In the genomic region with DNA sequence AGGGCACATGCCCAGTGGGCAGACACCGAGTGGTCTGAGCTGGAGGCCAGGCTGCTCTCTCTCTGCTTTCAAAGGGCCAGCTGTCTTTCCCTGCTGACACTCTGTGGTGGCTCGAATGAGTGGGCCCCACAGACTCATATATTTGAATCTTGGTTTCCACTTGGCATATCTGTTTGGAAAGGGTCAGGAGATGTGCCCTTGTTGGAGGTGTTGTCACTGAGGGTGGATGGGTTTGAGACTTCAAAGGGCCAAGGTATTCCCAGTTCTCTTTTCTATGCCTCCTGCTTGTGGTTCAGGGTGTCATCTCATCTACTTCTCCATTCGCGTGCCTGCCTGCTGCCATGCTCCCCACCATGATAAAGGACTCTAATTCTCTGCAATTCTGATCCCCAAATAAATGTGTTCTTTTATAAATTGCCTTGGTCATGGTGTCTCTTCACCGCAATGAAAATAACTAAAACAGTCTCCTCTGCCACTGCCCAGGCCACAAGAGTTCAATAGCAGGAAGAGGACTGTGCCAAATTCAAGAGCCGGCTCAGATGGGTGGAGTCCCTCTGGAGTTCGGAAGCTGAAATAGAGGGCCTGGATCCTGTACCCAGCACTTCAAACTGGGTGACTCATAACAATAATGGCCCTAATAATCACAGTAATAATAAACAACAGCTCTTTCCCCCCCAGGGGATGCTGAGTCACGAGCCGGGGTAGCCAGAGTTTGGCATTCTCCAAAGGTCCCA, we compare ENCODE assay signal across 1 mouse cellular context.
TF ChIP-seq lines count a peak whose summit lies in the region.

No protein-coding gene starts in this region.

TF ChIP-seq in CH12.LX, 34 proteins besides CTCF, POLR2A, EP300 and RAD21:
- no peak for TF ChIP-seq MXI1 (IDR thresholded peaks at IDR 0.05; ENCODE audit: low read depth, low read length)
- TF ChIP-seq ZKSCAN1 (IDR thresholded peaks at IDR 0.05; ENCODE audit: borderline replicate concordance, low read depth, low read length) = no peak
- peak; percentile 31; the same call in 1 of the 2 replicates for TF ChIP-seq MAFK (IDR thresholded peaks at IDR 0.05; ENCODE audit: insufficient replicate concordance, low read length)
- no peak for TF ChIP-seq MEF2A (IDR thresholded peaks at IDR 0.05; ENCODE audit: borderline replicate concordance, low read depth, low read length)
- peak; percentile 77 for TF ChIP-seq IRF4 (IDR thresholded peaks at IDR 0.05; ENCODE audit: low read depth, low read length)
- TF ChIP-seq POLR2AphosphoS2 (IDR thresholded peaks at IDR 0.05; ENCODE audit: low read depth, low read length) = no peak; the same call in none of the 2 replicates
- TF ChIP-seq SMC3 (IDR thresholded peaks at IDR 0.05; ENCODE audit: low read depth, low read length) = no peak
- peak; percentile 79; the same call in 1 of the 2 replicates for TF ChIP-seq SIN3A (IDR thresholded peaks at IDR 0.05; ENCODE audit: low read length)
- TF ChIP-seq ELF1 (IDR thresholded peaks at IDR 0.05; ENCODE audit: low read depth, low read length) = 0 out of 2 replicates have a peak, but pooled peaks have one; percentile 8
- TF ChIP-seq RCOR1 (conservative IDR thresholded peaks at IDR 0.05; ENCODE audit: low read depth, low read length) = peak; percentile 72; the same call in 1 of the 2 replicates
- TF ChIP-seq CHD2 (IDR thresholded peaks at IDR 0.05; ENCODE audit: low read length) = 0 out of 2 replicates have a peak, but pooled peaks have one; percentile 55
- TF ChIP-seq HCFC1 (IDR thresholded peaks at IDR 0.05; ENCODE audit: low read depth, low read length) = no peak; the same call in 1 of the 2 replicates
- no peak for TF ChIP-seq USF1 (IDR thresholded peaks at IDR 0.05; ENCODE audit: low read depth, low read length)
- TF ChIP-seq MYC (IDR thresholded peaks at IDR 0.05; ENCODE audit: low read depth, low read length) = peak; percentile 54; the same call in 1 of the 2 replicates
- TF ChIP-seq ZMIZ1 (IDR thresholded peaks at IDR 0.05; ENCODE audit: low read depth, low read length) = peak; percentile 63; the same call in 1 of the 2 replicates
- no peak for TF ChIP-seq MAZ (IDR thresholded peaks at IDR 0.05; ENCODE audit: low read depth, low read length)
- no peak for TF ChIP-seq PAX5 (IDR thresholded peaks at IDR 0.05; ENCODE audit: low read length)
- peak; percentile 67 for TF ChIP-seq TCF12 (IDR thresholded peaks at IDR 0.05; ENCODE audit: low read depth, low read length)
- 0 out of 2 replicates have a peak, but pooled peaks have one; percentile 46 for TF ChIP-seq JUN (IDR thresholded peaks at IDR 0.05; ENCODE audit: insufficient read depth, low read depth, low read length)
- peak; percentile 57 for TF ChIP-seq ETS1 (conservative IDR thresholded peaks at IDR 0.05; ENCODE audit: low read depth, low read length)
- TF ChIP-seq TBP (conservative IDR thresholded peaks at IDR 0.05; ENCODE audit: low read depth, low read length) = no peak
- 0 out of 2 replicates have a peak, but pooled peaks have one; percentile 26 for TF ChIP-seq UBTF (IDR thresholded peaks at IDR 0.05; ENCODE audit: low read depth, low read length)
- TF ChIP-seq JUND (conservative IDR thresholded peaks at IDR 0.05; ENCODE audit: low read depth, low read length) = peak; percentile 71; the same call in 1 of the 2 replicates
- no peak for TF ChIP-seq USF2 (conservative IDR thresholded peaks at IDR 0.05; ENCODE audit: low read depth, low read length)
- TF ChIP-seq CHD1 (IDR thresholded peaks at IDR 0.05; ENCODE audit: low read depth, low read length) = 0 out of 2 replicates have a peak, but pooled peaks have one; percentile 64
- TF ChIP-seq NELFE (IDR thresholded peaks at IDR 0.05; ENCODE audit: low read depth, low read length) = no peak
- TF ChIP-seq KAT2A (IDR thresholded peaks at IDR 0.05; ENCODE audit: insufficient replicate concordance, low read length) = 0 out of 2 replicates have a peak, but pooled peaks have one; percentile 6
- no peak for TF ChIP-seq E2F4 (IDR thresholded peaks at IDR 0.05; ENCODE audit: insufficient replicate concordance, low read depth, low read length)
- peak; percentile 78 for TF ChIP-seq BHLHE40 (IDR thresholded peaks at IDR 0.05; ENCODE audit: low read depth, low read length)
- no peak for TF ChIP-seq GABPA (IDR thresholded peaks at IDR 0.05; ENCODE audit: insufficient replicate concordance, low read depth, low read length)
- no peak for TF ChIP-seq ZNF384 (IDR thresholded peaks at IDR 0.05; ENCODE audit: low read depth, low read length)
- TF ChIP-seq MAX (IDR thresholded peaks at IDR 0.05; ENCODE audit: low read length) = peak; percentile 72
- TF ChIP-seq NRF1 (IDR thresholded peaks at IDR 0.05; ENCODE audit: low read depth, low read length) = no peak
- TF ChIP-seq ZC3H11A (IDR thresholded peaks at IDR 0.05; ENCODE audit: low read depth, low read length) = no peak
